Mouse (Mus musculus) neural tube, embryonic 11.5 days (tissue): Measurements from ENCODE around the gene Rad51ap2. TPM values are rescaled to one million over a fixed set of nuclear protein-coding genes. Genes with fewer than 3 reads are reported as not detected.
A peak's percentile ranks its signal among the peaks of the same experiment; 100 is the strongest.

Experiments
- ATAC-seq: fragments of 200-750 bp; cut with Nextera tagmentation; 2 replicates; pipeline ENCODE4 v1.8.0; 2017; ENCODE audit warnings: moderate number of reproducible peaks, mild to moderate bottlenecking, moderate TSS enrichment, moderate library complexity; ENCODE audit not compliant: insufficient read depth, low FRiP score, low TSS enrichment
- DNase-seq: peaks from one replicate; pipeline ENCODE4 v3.0.0-alpha.2; 2015; ENCODE audit warnings: low spot score
- H3K27ac ChIP-seq: fragments of 300-500 bp; sonication (generic); 2 replicates; pipeline ENCODE4 v1.5.1; 2014; ENCODE audit warnings: low read depth, mild to moderate bottlenecking, low read length
- H3K27me3 ChIP-seq: fragments of 300-500 bp; sonication (generic); 2 replicates; pipeline ENCODE4 v1.6.1; 2014; ENCODE audit warnings: mild to moderate bottlenecking, low read length, mixed read lengths; ENCODE audit not compliant: control insufficient read depth, insufficient read depth
- H3K36me3 ChIP-seq: fragments of 300-500 bp; sonication (generic); 2 replicates; pipeline ENCODE4 v1.6.1; 2014; ENCODE audit warnings: mild to moderate bottlenecking, low read length, moderate library complexity, mixed read lengths; ENCODE audit not compliant: control insufficient read depth, insufficient read depth
- H3K4me1 ChIP-seq: fragments of 300-500 bp; sonication (generic); 2 replicates; pipeline ENCODE4 v1.6.1; 2014; ENCODE audit warnings: low read length, mixed read lengths; ENCODE audit not compliant: control insufficient read depth, insufficient read depth
- H3K4me2 ChIP-seq: fragments of 300-500 bp; sonication (generic); 2 replicates; pipeline ENCODE4 v1.6.1; 2014; ENCODE audit warnings: low read depth, mild to moderate bottlenecking, moderate library complexity
- H3K4me3 ChIP-seq: fragments of 300-500 bp; sonication (generic); 2 replicates; pipeline ENCODE4 v1.5.1; 2014; ENCODE audit warnings: low read depth, low read length
- H3K9ac ChIP-seq: fragments of 300-500 bp; sonication (generic); 2 replicates; pipeline ENCODE4 v1.6.1; 2014; ENCODE audit warnings: mild to moderate bottlenecking, low read length
- H3K9me3 ChIP-seq: fragments of 300-500 bp; sonication (generic); 2 replicates; pipeline ENCODE4 v1.6.1; 2016; ENCODE audit warnings: low read length; ENCODE audit not compliant: control insufficient read depth
- WGBS: fragments of 180-500 bp; shearing (Covaris S2); extraction: QIAGEN DNeasy Blood & Tissue Kit; methylation state at CpG from one replicate; pipeline ENCODE4 v1.1.7; 2014; 5-methylcytosine and 5-hydroxymethylcytosine counted together
- polyA plus RNA-seq: library from polyadenylated mRNA; unstranded; fragments of >200 nt; fragmentation: Nextera tagmentation; extraction: Ambion mirVana; gene quantifications from 2 replicates; pipeline ENCODE4 v1.2.1, GENCODE M21; 2014

Gene Rad51ap2
- polyA plus RNA-seq = 0.37 and 0.59 TPM in 2 replicates

- 2% methylated on average over 35 of the region's 40 CpGs for WGBS
- Histone ChIP-seq H3K36me3 (no peaks in the 10 kb centered on the region), H3K4me1 (no peaks in the 10 kb centered on the region)
These were observed at the start of gene Rad51ap2 for GRCm38 (mm10) chr12:11455549-11456194. Gene Rad51ap2 (plus strand): TSS chr12:11456079.

GRCm38 (mm10) chr12:11407679-11408078 is 48.2 kb upstream of the Rad51ap2 start:
- Histone ChIP-seq H3K36me3 (no peaks in the 10 kb centered on the region), H3K4me2 (no peak overlapping the region), H3K27me3 (no peaks in the 10 kb centered on the region), H3K27ac (no peak overlapping the region), H3K9ac (no peak overlapping the region), H3K4me3 (no peak overlapping the region), H3K4me1 (no peaks in the 10 kb centered on the region), H3K9me3 (no peaks in the 10 kb centered on the region)
- ATAC-seq = no peak
- 91% methylated on average over 4 of the region's 4 CpGs for WGBS
- DNase-seq = no peak

More at GRCm38 (mm10) chr12:11455549-11456194, at the start of gene Rad51ap2:
- Histone ChIP-seq H3K27me3 (no peaks in the 10 kb centered on the region), H3K27ac (no peak within 1 kb of the TSS), H3K4me2 (peak within 1 kb of the TSS; percentile 84), H3K9ac (peak within 1 kb of the TSS; percentile 69), H3K4me3 (peak within 1 kb of the TSS; percentile 48), H3K9me3 (no peaks in the 10 kb centered on the region)
- DNase-seq = peak; percentile 95
- peak; percentile 100 for ATAC-seq

GRCm38 (mm10) chr12:11418112-11418511 is 37.8 kb upstream of the Rad51ap2 start:
- no peak overlapping the region for H3K4me3 ChIP-seq
- no peaks in the 10 kb centered on the region for H3K4me1 ChIP-seq
- H3K9me3 ChIP-seq = peaks cover 2% of the 10 kb centered on the region; the same call in 1 of the 2 replicates
- no peak overlapping the region for H3K27ac ChIP-seq
- 89% methylated on average over 6 of the region's 6 CpGs for WGBS
- H3K4me2 ChIP-seq = no peak overlapping the region
- H3K9ac ChIP-seq = no peak overlapping the region
- no peaks in the 10 kb centered on the region for H3K27me3 ChIP-seq
- H3K36me3 ChIP-seq = no peaks in the 10 kb centered on the region
- DNase-seq (no peak), ATAC-seq (no peak)

DNA sequence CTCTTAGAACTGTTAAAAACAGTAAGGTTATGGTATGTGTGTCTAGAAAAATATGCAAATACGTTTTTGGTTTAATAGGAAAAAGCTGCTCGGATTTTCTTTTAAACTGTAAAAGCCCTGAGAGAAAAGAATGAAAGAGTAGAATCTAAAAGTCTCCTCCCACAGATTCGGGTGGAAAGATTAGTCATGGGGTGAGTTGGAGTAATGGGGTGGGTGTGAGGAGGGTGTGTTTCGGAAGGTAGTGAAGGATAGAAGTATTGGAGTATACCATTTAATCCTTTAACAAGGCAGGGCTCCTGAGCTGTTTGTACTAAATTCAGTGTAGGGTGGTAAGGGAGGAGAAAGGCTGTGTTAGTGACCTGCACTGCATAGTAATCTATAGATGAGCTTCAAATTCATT is 28.5 kb upstream of the Rad51ap2 start:
- H3K4me2 ChIP-seq = no peak overlapping the region
- no peak for ATAC-seq
- no peaks in the 10 kb centered on the region for H3K9me3 ChIP-seq
- no peaks in the 10 kb centered on the region for H3K36me3 ChIP-seq
- H3K4me1 ChIP-seq = no peaks in the 10 kb centered on the region
- H3K4me3 ChIP-seq = no peak overlapping the region
- 75% methylated on average over 4 of the region's 4 CpGs for WGBS
- no peak for DNase-seq
- H3K27me3 ChIP-seq = no peaks in the 10 kb centered on the region
- H3K27ac ChIP-seq = no peak overlapping the region
- H3K9ac ChIP-seq = no peak overlapping the region

- 0 out of 2 replicates have a peak, but pooled peaks cover 5% of the 10 kb centered on the region for H3K27me3 ChIP-seq
- no peak for DNase-seq
- ATAC-seq = no peak
- peaks cover 2% of the 10 kb centered on the region; the same call in 1 of the 2 replicates for H3K4me1 ChIP-seq
- H3K36me3 ChIP-seq = no peaks in the 10 kb centered on the region
- H3K9me3 ChIP-seq = no peaks in the 10 kb centered on the region
- H3K27ac ChIP-seq = no peak overlapping the region
- H3K4me3 ChIP-seq = no peak overlapping the region
- no peak overlapping the region for H3K9ac ChIP-seq
- 97% methylated on average over 1 of the region's 1 CpGs for WGBS
- H3K4me2 ChIP-seq = no peak overlapping the region
These were observed 22.8 kb upstream of the Rad51ap2 start for GRCm38 (mm10) chr12:11433126-11433525.

GRCm38 (mm10) chr12:11433716-11434115 is 22.2 kb upstream of the Rad51ap2 start:
- Histone ChIP-seq H3K36me3 (no peaks in the 10 kb centered on the region), H3K27me3 (0 out of 2 replicates have a peak, but pooled peaks cover 5% of the 10 kb centered on the region), H3K27ac (no peak overlapping the region), H3K4me2 (no peak overlapping the region), H3K4me3 (no peak overlapping the region), H3K4me1 (peaks cover 2% of the 10 kb centered on the region; the same call in 1 of the 2 replicates), H3K9ac (no peak overlapping the region), H3K9me3 (no peaks in the 10 kb centered on the region)
- WGBS = 39% methylated on average over 1 of the region's 1 CpGs
- ATAC-seq (no peak), DNase-seq (no peak)

GRCm38 (mm10) chr12:11434446-11434845 is 21.4 kb upstream of the Rad51ap2 start:
- Histone ChIP-seq H3K36me3 (no peaks in the 10 kb centered on the region), H3K9me3 (no peaks in the 10 kb centered on the region), H3K9ac (no peak overlapping the region), H3K4me2 (no peak overlapping the region), H3K4me1 (peaks cover 2% of the 10 kb centered on the region; the same call in 1 of the 2 replicates), H3K4me3 (no peak overlapping the region), H3K27me3 (0 out of 2 replicates have a peak, but pooled peaks cover 5% of the 10 kb centered on the region), H3K27ac (no peak overlapping the region)
- ATAC-seq (no peak), DNase-seq (no peak)
- 85% methylated on average over 8 of the region's 8 CpGs for WGBS

DNA sequence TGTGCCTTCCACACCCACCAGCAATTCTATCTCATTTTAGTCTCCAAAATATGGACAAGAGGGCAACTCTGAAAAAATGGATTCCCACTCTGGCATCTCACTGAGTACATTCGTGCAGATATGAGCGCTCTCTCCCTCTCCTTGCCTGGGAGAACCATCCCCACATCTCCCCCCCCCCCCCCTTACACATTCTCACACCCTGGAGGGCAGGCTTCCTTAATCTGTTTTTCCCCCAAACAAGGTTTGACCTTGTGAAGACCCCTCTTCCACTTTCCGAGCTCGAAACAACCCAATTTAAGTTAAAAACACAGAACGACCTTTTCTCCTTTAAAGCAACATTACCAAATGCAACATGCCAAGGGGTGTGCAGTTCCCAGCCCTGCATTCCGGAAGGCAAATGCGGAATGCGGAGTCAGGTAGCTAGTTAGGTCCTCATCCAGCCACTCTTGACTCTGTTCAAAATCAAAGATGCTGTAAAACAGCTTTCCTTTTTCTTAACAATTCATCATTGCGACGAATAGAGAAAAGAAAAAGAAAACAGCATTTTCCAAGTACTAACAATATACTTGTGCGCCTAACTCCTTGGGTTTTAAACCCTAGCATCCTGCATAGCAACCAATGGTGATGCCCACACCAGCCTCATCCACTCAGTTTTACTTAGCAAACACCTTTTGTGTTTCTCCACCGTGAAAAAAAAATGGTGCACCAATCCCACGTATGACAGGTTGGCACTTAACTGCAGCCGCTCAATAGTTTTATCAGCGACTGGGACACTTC is 20.4 kb upstream of the Rad51ap2 start:
- no peak overlapping the region for H3K27ac ChIP-seq
- H3K36me3 ChIP-seq = no peaks in the 10 kb centered on the region
- no peak for DNase-seq
- H3K9ac ChIP-seq = no peak overlapping the region
- H3K4me3 ChIP-seq = peak overlapping the region; percentile 21
- peak overlapping the region; percentile 56 for H3K4me2 ChIP-seq
- 0 out of 2 replicates have a peak, but pooled peaks cover 5% of the 10 kb centered on the region for H3K27me3 ChIP-seq
- WGBS = 10% methylated on average over 15 of the region's 15 CpGs
- no peak for ATAC-seq
- peaks cover 2% of the 10 kb centered on the region; the same call in 1 of the 2 replicates for H3K4me1 ChIP-seq
- no peaks in the 10 kb centered on the region for H3K9me3 ChIP-seq
